Mouse (Mus musculus): ENCODE data around the gene Txnrd1. TPM values are rescaled to one million over a fixed set of nuclear protein-coding genes. Genes with fewer than 3 reads are reported as not detected.

Txnrd1 gene
- polyA plus RNA-seq, 1 experiment from 2014 or later: 89.1 TPM

DNA sequence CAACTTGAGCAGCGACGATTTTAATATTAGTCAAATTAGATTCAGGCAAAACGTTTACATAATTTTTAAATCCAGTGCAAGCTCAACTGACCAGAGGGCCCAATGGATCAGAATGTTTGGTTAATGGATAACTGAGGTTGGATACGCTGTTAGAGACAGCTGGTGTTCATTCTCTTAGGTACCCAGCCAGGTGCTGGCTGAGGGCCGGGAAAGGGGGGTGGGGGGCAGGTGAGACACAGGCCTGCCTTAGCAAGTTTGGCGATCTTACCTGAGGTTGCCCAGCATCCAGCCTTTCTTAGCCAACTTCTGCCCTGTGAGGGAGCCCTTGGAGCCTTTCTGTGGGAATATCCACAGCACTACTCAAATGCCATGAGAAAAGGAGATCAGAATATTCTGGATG, 28.6 kb upstream of the Txnrd1 start:
- no peak for ATAC-seq (ENCODE audit: low FRiP score)
- H3K27me3 ChIP-seq (replicated peaks): no peaks in the 10 kb centered on the region
- H3K36me3 ChIP-seq: no peaks in the 10 kb centered on the region
- no peak overlapping the region for H3K4me2 ChIP-seq
- no peak overlapping the region for H3K9ac ChIP-seq (replicated peaks)
- H3K9me3 ChIP-seq (replicated peaks): no peaks in the 10 kb centered on the region
- 83% methylated on average over 6 of the region's 6 CpGs for WGBS
- no peaks in the 10 kb centered on the region for H3K4me1 ChIP-seq
- H3K4me3 ChIP-seq (replicated peaks): no peak overlapping the region
- no peak overlapping the region for H3K27ac ChIP-seq (replicated peaks)

DNA sequence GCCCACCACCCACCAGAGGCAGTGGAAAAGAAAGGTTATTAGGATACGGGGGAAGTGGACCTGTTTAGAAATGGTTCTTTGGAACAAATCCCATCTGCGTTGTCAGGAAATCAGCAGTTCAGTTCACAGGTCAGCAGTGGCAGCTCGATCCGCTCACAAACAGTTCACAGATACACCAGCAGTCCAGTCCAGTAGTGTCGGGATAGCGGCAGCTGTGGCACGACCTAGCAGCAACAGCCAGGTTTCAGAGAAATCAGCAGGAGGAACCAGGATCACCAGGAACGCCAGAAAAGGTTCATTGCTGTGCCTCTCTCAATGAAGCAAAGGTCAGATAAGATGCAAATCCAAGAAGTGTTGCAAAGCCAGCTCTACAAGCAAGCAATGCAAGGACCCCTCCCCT, 27.3 kb upstream of the Txnrd1 start:
- no peaks in the 10 kb centered on the region for H3K27me3 ChIP-seq (replicated peaks)
- no peaks in the 10 kb centered on the region for H3K9me3 ChIP-seq (replicated peaks)
- no peak overlapping the region for H3K4me3 ChIP-seq (replicated peaks)
- H3K36me3 ChIP-seq: no peaks in the 10 kb centered on the region
- no peak overlapping the region for H3K27ac ChIP-seq (replicated peaks)
- ATAC-seq (ENCODE audit: low FRiP score): no peak
- WGBS: 86% methylated on average over 8 of the region's 8 CpGs
- no peaks in the 10 kb centered on the region for H3K4me1 ChIP-seq
- no peak overlapping the region for H3K4me2 ChIP-seq
- H3K9ac ChIP-seq (replicated peaks): no peak overlapping the region

DNA sequence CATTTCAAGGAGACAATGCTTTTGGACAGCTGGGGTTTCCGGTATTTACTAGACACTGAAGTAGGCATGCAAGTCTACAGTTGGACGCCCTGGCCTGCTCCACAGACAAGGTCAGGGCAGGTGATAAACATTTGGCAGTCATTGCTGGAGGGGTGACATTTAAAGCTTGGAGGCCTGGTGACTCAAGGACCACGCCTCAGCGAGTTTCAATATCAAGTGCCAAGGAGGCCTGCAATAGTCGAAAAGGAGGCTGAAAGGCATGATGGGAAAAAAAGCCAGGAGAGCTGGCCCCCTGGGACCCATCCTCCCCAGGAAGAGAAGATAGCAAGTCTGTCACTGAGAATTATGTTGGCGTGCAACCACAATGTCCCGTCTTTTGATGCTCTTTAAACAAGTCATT, 26.5 kb upstream of the Txnrd1 start:
- Histone ChIP-seq H3K9me3 (replicated peaks) (no peaks in the 10 kb centered on the region), H3K36me3 (no peaks in the 10 kb centered on the region), H3K27me3 (replicated peaks) (no peaks in the 10 kb centered on the region), H3K4me2 (no peak overlapping the region), H3K4me1 (0 out of 2 replicates have a peak, but pooled peaks cover 2% of the 10 kb centered on the region), H3K4me3 (replicated peaks) (no peak overlapping the region), H3K27ac (replicated peaks) (no peak overlapping the region), H3K9ac (replicated peaks) (no peak overlapping the region)
- 68% methylated on average over 7 of the region's 7 CpGs for WGBS
- no peak for ATAC-seq (ENCODE audit: low FRiP score)

DNA sequence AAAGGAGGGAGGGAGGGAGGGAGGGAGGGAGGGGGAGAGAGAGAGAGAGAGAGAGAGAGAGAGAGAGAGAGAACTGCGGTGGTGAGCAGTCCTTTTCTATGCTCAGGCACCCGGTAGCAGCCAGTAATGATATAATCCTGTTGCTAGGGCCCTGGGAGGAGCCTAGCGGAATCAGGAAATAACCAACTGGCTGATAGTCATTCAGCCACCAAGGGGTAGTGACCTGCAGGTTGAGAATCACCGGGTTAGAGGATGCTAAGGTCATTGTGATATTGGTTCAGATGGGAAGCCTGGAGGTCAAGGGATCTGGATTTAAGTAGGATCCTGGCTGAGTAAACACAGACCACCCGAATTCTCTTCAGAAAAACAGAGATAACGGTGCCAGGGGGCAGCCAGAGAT, 25.6 kb upstream of the Txnrd1 start:
- WGBS: 57% methylated on average over 6 of the region's 6 CpGs
- no peak overlapping the region for H3K4me3 ChIP-seq (replicated peaks)
- H3K27ac ChIP-seq (replicated peaks): no peak overlapping the region
- H3K9ac ChIP-seq (replicated peaks): no peak overlapping the region
- H3K9me3 ChIP-seq (replicated peaks): no peaks in the 10 kb centered on the region
- no peaks in the 10 kb centered on the region for H3K27me3 ChIP-seq (replicated peaks)
- no peak overlapping the region for H3K4me2 ChIP-seq
- no peaks in the 10 kb centered on the region for H3K36me3 ChIP-seq
- H3K4me1 ChIP-seq: 0 out of 2 replicates have a peak, but pooled peaks cover 2% of the 10 kb centered on the region
- no peak for ATAC-seq (ENCODE audit: low FRiP score)

DNA sequence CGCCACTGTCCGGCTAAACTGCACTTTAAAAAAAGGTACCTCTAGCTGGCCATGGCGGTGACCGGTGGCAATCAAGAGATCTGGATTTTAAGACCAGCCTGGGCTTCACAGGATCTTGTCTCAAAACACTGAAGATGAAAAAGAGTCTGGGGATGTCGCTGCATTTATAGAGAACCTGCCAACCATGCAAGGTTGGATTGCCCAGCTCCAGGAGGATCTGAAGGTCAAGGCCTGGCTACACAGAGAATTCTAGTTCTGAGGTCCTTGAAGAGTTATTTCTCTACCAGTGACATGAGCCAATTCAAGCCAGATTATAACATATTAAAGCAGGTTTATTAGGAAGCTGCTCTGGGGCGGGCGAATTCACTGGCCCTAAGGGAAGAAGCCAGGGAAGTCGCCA, 24.9 kb upstream of the Txnrd1 start:
- Histone ChIP-seq H3K9ac (replicated peaks) (no peak overlapping the region), H3K4me3 (replicated peaks) (no peak overlapping the region), H3K27ac (replicated peaks) (no peak overlapping the region), H3K9me3 (replicated peaks) (no peaks in the 10 kb centered on the region), H3K36me3 (no peaks in the 10 kb centered on the region), H3K4me1 (0 out of 2 replicates have a peak, but pooled peaks cover 2% of the 10 kb centered on the region), H3K4me2 (no peak overlapping the region), H3K27me3 (replicated peaks) (no peaks in the 10 kb centered on the region)
- ATAC-seq (ENCODE audit: low FRiP score): no peak
- 78% methylated on average over 8 of the region's 8 CpGs for WGBS

DNA sequence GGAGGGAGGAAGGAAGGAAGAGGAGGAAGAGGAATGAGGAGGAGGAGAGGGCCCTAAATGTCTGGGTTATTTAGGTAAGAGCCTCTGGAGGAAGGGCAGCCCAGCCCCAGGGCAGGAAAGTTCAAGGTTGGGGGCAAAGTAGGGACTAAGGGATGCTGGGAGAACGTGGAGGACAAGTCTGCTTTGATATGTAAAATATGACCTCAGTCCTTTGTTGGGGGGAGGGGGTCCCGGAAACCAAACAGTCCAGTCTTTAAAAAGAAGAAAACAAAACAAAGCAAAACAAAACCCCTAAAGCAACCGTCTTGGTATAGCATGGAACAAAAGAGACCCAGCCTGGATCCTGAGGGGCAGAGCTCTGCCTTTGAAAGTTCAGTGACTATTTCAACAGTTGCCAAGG, 24.4 kb upstream of the Txnrd1 start:
- H3K9me3 ChIP-seq (replicated peaks): no peaks in the 10 kb centered on the region
- no peak overlapping the region for H3K9ac ChIP-seq (replicated peaks)
- no peak for ATAC-seq (ENCODE audit: low FRiP score)
- H3K4me1 ChIP-seq: peaks cover 7% of the 10 kb centered on the region; the same call in 1 of the 2 replicates
- H3K4me2 ChIP-seq: no peak overlapping the region
- no peaks in the 10 kb centered on the region for H3K36me3 ChIP-seq
- H3K27ac ChIP-seq (replicated peaks): no peak overlapping the region
- no peaks in the 10 kb centered on the region for H3K27me3 ChIP-seq (replicated peaks)
- H3K4me3 ChIP-seq (replicated peaks): no peak overlapping the region
- 12% methylated on average over 3 of the region's 3 CpGs for WGBS

DNA sequence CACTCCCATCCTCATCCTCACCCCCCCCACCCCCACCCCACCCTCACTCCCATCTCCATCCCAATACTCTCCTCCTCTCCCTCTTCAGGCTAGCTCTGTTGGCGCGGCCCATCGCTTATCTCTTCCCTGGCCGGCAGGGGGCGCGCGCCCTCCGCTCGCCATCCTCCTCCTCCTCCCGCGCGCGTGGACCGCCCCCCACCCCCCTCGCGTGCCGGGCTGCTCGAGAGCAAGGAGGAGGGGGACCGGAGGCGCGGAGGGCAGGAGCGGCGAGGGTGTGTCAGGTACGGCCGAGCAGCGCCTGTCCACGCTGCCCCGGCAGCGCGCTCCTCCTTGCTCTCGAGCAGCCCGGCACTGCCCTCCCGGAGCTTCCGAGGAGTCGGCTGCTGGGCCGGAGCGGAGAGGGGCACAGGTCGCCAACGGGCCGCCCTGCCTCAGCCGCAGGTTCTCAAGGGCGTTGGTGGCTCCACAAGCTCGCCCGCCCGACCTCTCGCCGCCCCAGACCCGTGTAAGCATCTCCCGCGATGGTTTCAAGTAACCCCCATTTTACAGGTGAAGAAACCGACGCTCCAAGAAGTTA, 21.8 kb upstream of the Txnrd1 start:
- peak; percentile 85 for ATAC-seq (ENCODE audit: low FRiP score)
- peak overlapping the region; percentile 51 for H3K4me3 ChIP-seq (replicated peaks)
- peak overlapping the region; percentile 41 for H3K9ac ChIP-seq (replicated peaks)
- H3K36me3 ChIP-seq: no peaks in the 10 kb centered on the region
- no peaks in the 10 kb centered on the region for H3K9me3 ChIP-seq (replicated peaks)
- 6% methylated on average over 37 of the region's 52 CpGs for WGBS
- H3K4me2 ChIP-seq: peak overlapping the region; percentile 80
- peaks cover 11% of the 10 kb centered on the region; the same call in 1 of the 2 replicates for H3K4me1 ChIP-seq
- no peak overlapping the region for H3K27ac ChIP-seq (replicated peaks)
- no peaks in the 10 kb centered on the region for H3K27me3 ChIP-seq (replicated peaks)

DNA sequence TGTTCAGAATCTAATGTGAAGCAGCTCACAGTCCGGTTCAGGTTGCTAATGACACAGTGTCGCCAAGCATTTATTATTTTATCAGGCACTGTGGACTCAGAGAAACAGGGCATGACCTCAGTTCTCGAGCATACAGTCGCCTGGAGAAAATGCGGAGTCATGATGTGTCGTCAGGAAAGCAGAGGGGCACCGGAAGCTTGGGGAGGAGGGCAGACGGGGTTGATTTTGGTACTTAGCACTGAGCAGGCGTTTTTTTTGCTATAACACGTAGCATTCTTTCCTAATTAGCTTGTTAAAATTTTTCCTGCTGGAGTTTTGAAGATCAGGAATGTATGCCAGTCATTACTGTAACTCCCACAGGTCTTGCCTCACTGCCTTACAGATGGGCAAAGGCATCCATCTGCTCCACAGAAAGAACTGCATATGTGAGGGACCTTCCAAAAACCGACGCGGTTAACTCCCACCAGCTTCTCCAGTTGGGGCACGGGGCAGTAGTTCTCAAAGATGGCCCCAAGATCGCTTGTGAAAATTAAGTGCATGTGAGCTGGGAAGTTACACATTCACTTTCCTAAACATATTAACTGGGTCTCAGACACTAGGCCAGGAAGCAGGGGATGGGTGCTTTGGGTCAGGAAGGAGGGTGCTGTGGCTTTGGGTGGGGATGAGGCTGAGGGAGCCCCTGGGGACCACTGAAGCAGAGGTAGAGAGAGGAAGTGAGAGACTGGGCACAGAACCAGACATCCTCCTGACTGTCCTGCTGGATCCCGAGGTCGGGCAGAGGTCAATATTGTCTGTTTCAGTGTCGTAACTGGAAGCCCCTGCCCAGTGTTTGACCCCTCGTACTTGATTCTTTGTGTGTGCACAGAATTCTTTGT, 19.4 kb upstream of the Txnrd1 start:
- Histone ChIP-seq H3K9ac (replicated peaks) (no peak overlapping the region), H3K4me2 (no peak overlapping the region), H3K4me3 (replicated peaks) (no peak overlapping the region), H3K4me1 (peaks cover 11% of the 10 kb centered on the region; the same call in 1 of the 2 replicates), H3K36me3 (no peaks in the 10 kb centered on the region), H3K27me3 (replicated peaks) (no peaks in the 10 kb centered on the region), H3K27ac (replicated peaks) (no peak overlapping the region), H3K9me3 (replicated peaks) (no peaks in the 10 kb centered on the region)
- ATAC-seq (ENCODE audit: low FRiP score): no peak
- 35% methylated on average over 19 of the region's 19 CpGs for WGBS

DNA sequence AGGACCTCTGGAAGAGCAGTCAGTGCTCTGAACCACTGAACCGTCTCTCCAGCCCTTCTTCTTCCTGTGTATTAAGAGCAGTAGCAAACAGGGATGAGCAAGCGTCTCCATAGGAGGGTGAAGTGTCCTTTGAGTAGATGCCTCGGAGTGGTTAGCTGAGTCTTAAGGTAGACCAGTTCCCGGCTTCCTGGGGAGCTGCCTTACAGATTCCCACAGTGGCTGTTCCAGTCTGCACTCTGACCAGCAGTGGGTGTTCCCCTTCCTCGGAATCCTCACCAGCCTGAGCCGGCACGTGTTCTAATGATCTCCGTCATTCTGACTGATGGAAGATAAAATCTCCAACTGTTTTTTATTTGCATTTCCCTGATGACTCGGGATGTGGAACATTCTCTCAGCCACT, 17.3 kb upstream of the Txnrd1 start:
- ATAC-seq (ENCODE audit: low FRiP score): no peak
- Histone ChIP-seq H3K27me3 (replicated peaks) (no peaks in the 10 kb centered on the region), H3K27ac (replicated peaks) (no peak overlapping the region), H3K9me3 (replicated peaks) (no peaks in the 10 kb centered on the region), H3K4me2 (no peak overlapping the region), H3K4me1 (peaks cover 11% of the 10 kb centered on the region; the same call in 1 of the 2 replicates), H3K36me3 (no peaks in the 10 kb centered on the region), H3K9ac (replicated peaks) (no peak overlapping the region), H3K4me3 (replicated peaks) (no peak overlapping the region)
- WGBS: 71% methylated on average over 9 of the region's 9 CpGs

DNA sequence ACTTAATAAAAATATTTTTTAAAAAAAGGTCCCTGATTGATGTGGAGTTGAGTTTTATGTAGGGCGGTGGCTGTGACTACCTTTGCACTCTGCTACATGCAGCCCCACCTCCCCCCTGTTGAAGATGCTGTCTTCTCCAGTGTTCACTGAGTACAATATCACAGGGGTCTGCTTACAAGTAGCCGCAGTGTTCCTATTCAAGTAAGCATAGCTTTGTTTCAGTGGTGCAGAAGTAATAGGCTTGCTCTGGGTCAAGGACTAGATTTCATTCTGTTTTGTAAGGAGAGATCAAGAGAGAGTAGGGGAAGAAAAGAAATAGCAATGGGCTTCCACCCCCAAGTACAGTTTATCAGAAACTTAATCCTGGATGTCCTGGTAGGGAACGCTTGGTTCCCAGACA, 16.2 kb upstream of the Txnrd1 start:
- Histone ChIP-seq H3K4me3 (replicated peaks) (no peak overlapping the region), H3K4me1 (peaks cover 9% of the 10 kb centered on the region; the same call in 1 of the 2 replicates), H3K27ac (replicated peaks) (no peak overlapping the region), H3K36me3 (no peaks in the 10 kb centered on the region), H3K9me3 (replicated peaks) (no peaks in the 10 kb centered on the region), H3K9ac (replicated peaks) (no peak overlapping the region), H3K27me3 (replicated peaks) (no peaks in the 10 kb centered on the region), H3K4me2 (no peak overlapping the region)
- WGBS: 46% methylated on average over 3 of the region's 3 CpGs
- no peak for ATAC-seq (ENCODE audit: low FRiP score)

DNA sequence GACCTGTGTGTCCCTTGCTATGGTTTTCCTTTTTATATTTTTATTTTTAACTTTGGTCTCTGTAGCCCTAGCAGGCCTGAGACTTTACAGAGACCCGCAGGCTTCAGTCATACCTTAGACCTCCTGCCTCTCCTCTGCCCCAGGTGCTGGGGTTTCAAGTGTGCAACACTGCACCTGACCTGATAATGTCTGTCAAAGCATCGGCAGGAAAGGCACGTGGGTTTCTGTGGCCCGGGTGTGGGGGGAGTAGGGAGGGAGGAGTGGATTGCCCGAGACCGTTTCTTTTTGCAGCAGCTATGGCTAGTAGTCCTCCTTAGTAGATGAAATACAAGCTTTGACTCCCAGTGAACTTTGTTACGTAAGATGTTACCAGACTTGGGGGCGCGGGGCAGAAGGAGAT, 15.8 kb upstream of the Txnrd1 start:
- Histone ChIP-seq H3K4me1 (peaks cover 9% of the 10 kb centered on the region; the same call in 1 of the 2 replicates), H3K9ac (replicated peaks) (no peak overlapping the region), H3K27me3 (replicated peaks) (no peaks in the 10 kb centered on the region), H3K4me2 (no peak overlapping the region), H3K9me3 (replicated peaks) (no peaks in the 10 kb centered on the region), H3K27ac (replicated peaks) (no peak overlapping the region), H3K36me3 (no peaks in the 10 kb centered on the region), H3K4me3 (replicated peaks) (no peak overlapping the region)
- 53% methylated on average over 9 of the region's 9 CpGs for WGBS
- ATAC-seq (ENCODE audit: low FRiP score): no peak

DNA sequence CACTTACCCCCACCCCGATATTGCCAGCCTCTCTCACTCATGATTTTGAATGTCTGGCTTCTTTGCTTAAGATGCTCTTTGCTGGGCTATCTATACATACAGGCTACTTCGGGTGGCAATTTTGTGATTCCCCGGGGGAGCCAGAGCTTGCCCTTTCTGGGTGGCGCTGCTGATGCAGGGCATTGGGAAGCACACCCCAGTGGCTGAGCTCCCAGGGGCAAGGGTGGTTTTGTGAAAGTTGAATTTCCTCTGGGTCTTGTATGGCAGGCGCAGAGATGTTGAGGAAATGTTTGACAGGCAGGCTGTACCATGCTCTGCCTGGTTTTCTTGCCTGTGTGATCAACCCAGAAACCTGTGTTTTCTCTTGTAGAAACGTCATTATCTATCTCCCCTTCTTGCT, 15.1 kb upstream of the Txnrd1 start:
- ATAC-seq (ENCODE audit: low FRiP score): no peak
- H3K4me1 ChIP-seq: peaks cover 9% of the 10 kb centered on the region; the same call in 1 of the 2 replicates
- H3K9ac ChIP-seq (replicated peaks): no peak overlapping the region
- H3K27me3 ChIP-seq (replicated peaks): no peaks in the 10 kb centered on the region
- no peak overlapping the region for H3K4me3 ChIP-seq (replicated peaks)
- WGBS: 84% methylated on average over 6 of the region's 6 CpGs
- no peak overlapping the region for H3K4me2 ChIP-seq
- H3K27ac ChIP-seq (replicated peaks): no peak overlapping the region
- H3K36me3 ChIP-seq: no peaks in the 10 kb centered on the region
- no peaks in the 10 kb centered on the region for H3K9me3 ChIP-seq (replicated peaks)

All from neural tube, embryonic 15.5 days (tissue).